Mouse (Mus musculus) erythroblast, embryonic 14.5 days (primary cell): ENCODE results near the gene Hes6. TPM values are rescaled to one million over a fixed set of nuclear protein-coding genes. Genes with fewer than 3 reads are reported as not detected.

Experiments used
- H3K27me3 ChIP-seq: 2 replicates; pipeline ENCODE4 v1.6.1; 2012; ENCODE audit warnings: inconsistent platforms; ENCODE audit not compliant: control insufficient read depth
- H3K36me3 ChIP-seq: 2 replicates; pipeline ENCODE4 v1.6.1; 2012; ENCODE audit warnings: mild to moderate bottlenecking, inconsistent platforms; ENCODE audit not compliant: control insufficient read depth
- H3K4me1 ChIP-seq: 2 replicates; pipeline ENCODE4 v1.6.1; 2012; ENCODE audit warnings: inconsistent platforms; ENCODE audit not compliant: control insufficient read depth
- H3K4me3 ChIP-seq: replicated peaks from 2 replicates; pipeline ENCODE3; 2012; ENCODE audit warnings: moderate library complexity, mild to moderate bottlenecking, inconsistent platforms
- H3K9me3 ChIP-seq: 2 replicates; pipeline ENCODE4 v1.6.1; 2012; ENCODE audit warnings: low read length, inconsistent platforms, mixed read lengths; ENCODE audit not compliant: control insufficient read depth
- GATA1 ChIP-seq: IDR thresholded peaks from 2 replicates; pipeline ENCODE4 v1.6.1; 2012; ENCODE audit warnings: low read length, inconsistent platforms, mixed read lengths
- TAL1 ChIP-seq: IDR thresholded peaks from 3 replicates; pipeline ENCODE4 v1.6.1; 2012; ENCODE audit warnings: low read length, inconsistent platforms, mixed read lengths
- polyA plus RNA-seq: library from polyadenylated mRNA; stranded (reverse); fragments of >175 nt; gene quantifications from 2 replicates; pipeline ENCODE4 v1.2.3, GENCODE M21; 2012

The Hes6 gene
- polyA plus RNA-seq, 1 experiment, result 0.80 TPM

GRCm38 (mm10) chr1:91366215-91367108 is 47.4 kb downstream of the Hes6 start, which contains the start of gene Erfe:
Gene Erfe, plus strand, starts transcription at chr1:91366430.
- H3K27me3 ChIP-seq, result no peaks in the 10 kb centered on the region; the same call in none of the 2 replicates
- TF ChIP-seq GATA1, result no peak
- no peak for TF ChIP-seq TAL1
- H3K4me1 ChIP-seq, result peaks cover 62% of the 10 kb centered on the region
- H3K36me3 ChIP-seq, result peaks cover 45% of the 10 kb centered on the region
- peak within 1 kb of the TSS; percentile 84 for H3K4me3 ChIP-seq
- H3K9me3 ChIP-seq, result peaks cover 8% of the 10 kb centered on the region

DNA sequence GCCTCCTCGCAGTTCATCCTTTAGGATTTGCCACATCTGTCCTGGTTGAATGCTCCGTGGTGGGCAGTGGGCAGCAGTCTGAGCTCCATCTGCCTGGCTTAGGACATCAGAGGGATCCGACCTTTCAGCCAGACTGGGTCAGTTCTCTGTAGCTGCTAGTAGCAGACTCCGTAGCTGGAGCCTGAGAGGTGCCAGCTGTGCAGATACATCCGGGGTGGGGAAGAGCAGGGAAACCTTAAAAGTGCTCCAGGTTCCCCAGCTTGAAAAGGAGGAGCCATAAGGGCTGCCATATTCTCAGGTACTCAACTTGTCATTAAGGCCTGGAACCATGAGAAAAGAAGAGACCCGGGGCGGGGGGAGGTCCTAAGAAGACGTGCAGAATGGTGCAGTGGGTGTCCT is 48.0 kb downstream of the Hes6 start:
- TF ChIP-seq TAL1, result no peak
- TF ChIP-seq GATA1, result no peak
- H3K4me3 ChIP-seq, result peak overlapping the region; percentile 84
- H3K9me3 ChIP-seq, result peaks cover 8% of the 10 kb centered on the region
- H3K36me3 ChIP-seq, result peaks cover 38% of the 10 kb centered on the region
- peaks cover 55% of the 10 kb centered on the region for H3K4me1 ChIP-seq
- H3K27me3 ChIP-seq, result no peaks in the 10 kb centered on the region; the same call in none of the 2 replicates

GRCm38 (mm10) chr1:91364822-91365644 is 48.8 kb downstream of the Hes6 start:
- TF ChIP-seq GATA1, result no peak
- no peak for TF ChIP-seq TAL1

GRCm38 (mm10) chr1:91362113-91362512 is 51.7 kb downstream of the Hes6 start:
- Histone ChIP-seq H3K9me3 (peaks cover 8% of the 10 kb centered on the region), H3K4me3 (no peak overlapping the region), H3K27me3 (no peaks in the 10 kb centered on the region; the same call in none of the 2 replicates), H3K36me3 (peaks cover 1% of the 10 kb centered on the region), H3K4me1 (peaks cover 19% of the 10 kb centered on the region)
- TF ChIP-seq GATA1 (no peak), TAL1 (no peak)

More at GRCm38 (mm10) chr1:91364822-91365644, 48.8 kb downstream of the Hes6 start:
- Histone ChIP-seq H3K9me3 (peaks cover 8% of the 10 kb centered on the region), H3K36me3 (peaks cover 31% of the 10 kb centered on the region), H3K27me3 (no peaks in the 10 kb centered on the region; the same call in none of the 2 replicates), H3K4me3 (no peak overlapping the region), H3K4me1 (peaks cover 48% of the 10 kb centered on the region)

Other genes with a start within 250 kb of the Hes6 start
- 0.04 TPM in 2 replicates for gene Ramp1, start 234.2 kb downstream of the Hes6 start, polyA plus RNA-seq
- gene Ube2f, start 163.7 kb downstream of the Hes6 start, polyA plus RNA-seq, result 3.7 and 3.8 TPM in 2 replicates
- 2.6 and 3.3 TPM in 2 replicates for gene Scly, start 115.7 kb downstream of the Hes6 start, polyA plus RNA-seq
- gene Espnl, start 92.0 kb downstream of the Hes6 start, polyA plus RNA-seq, result 0.01 TPM in 1 of 2 replicates, not detected in the other
- gene Klhl30, start 63.0 kb downstream of the Hes6 start, polyA plus RNA-seq, result not detected in 2 replicates
- 2.2 and 2.4 TPM in 2 replicates for gene Erfe, start 47.6 kb downstream of the Hes6 start, polyA plus RNA-seq
- gene Ilkap, start 15.2 kb downstream of the Hes6 start, polyA plus RNA-seq, result 5.3 and 6.5 TPM in 2 replicates
- gene Per2, start 45.3 kb upstream of the Hes6 start, polyA plus RNA-seq, result 0.04 and 0.05 TPM in 2 replicates
- 0.40 and 0.45 TPM in 2 replicates for gene Traf3ip1, start 80.6 kb upstream of the Hes6 start, polyA plus RNA-seq
- gene Asb1, start 126.5 kb upstream of the Hes6 start, polyA plus RNA-seq, result 0.63 and 3.0 TPM in 2 replicates